In the genomic region with DNA sequence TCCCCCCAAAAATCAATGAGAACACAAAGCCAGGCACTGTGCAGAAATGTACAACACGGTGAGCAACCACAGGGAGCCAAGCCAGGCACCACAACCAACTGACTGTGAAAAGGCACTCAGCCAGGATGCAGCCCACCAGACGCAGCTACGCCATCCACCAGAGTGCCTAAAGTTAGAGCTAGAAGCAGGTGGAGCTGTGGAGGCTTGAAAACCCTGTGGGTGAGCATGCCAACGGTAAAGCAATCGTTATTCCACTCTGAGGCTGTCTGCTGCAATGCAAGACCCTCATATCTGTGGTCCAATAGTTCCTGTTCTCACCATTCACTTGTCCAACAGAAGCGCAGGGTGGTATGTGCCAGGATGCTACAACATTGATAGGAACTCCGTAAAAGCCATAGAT, we compare ENCODE assay signal across 22 mouse cellular contexts.
A peak's percentile ranks its signal among the peaks of the same experiment; 100 is the strongest.
DNase-seq lines count a peak whose midpoint lies in the region; ATAC-seq lines count a peak whose summit lies in the region.
"Had no signal": no experiment of that assay in that cellular context is flagged by ENCODE, and none has a peak within 500 bp of the region (broad histone marks: within the 10 kb centered on the region; RNA-seq: fewer than 3 reads in every experiment).

No protein-coding gene starts in this region.

- peak; percentile 72; the same call in 1 of the 2 replicates for ATAC-seq in frontal cortex, adult (ENCODE audit: low TSS enrichment)
- ATAC-seq in hindbrain, embryonic 12.5 days (ENCODE audit: low FRiP score): no peak
- ATAC-seq: Patski had no signal

- H3K36me3 ChIP-seq in hindbrain, embryonic 12.5 days: no peaks in the 10 kb centered on the region
- H3K36me3 ChIP-seq: lung, embryonic 15.5 days; midbrain, embryonic 10.5 days had no signal

- intact Hi-C loops in left cerebral cortex, postnatal 25 days (cut with DNase I): no loop called here

- DNase-seq in frontal cortex, postnatal 14 days (ENCODE audit: low spot score in 2 of 2): no peak
- peak; percentile 72 for DNase-seq in right cerebral cortex, adult 18-20 months
- no peak for DNase-seq in right cerebral cortex, postnatal 4 days
- peak; percentile 38 to 84 for DNase-seq in left cerebral cortex, postnatal 25 days (ENCODE audit: low spot score in 2 of 2)
- DNase-seq in telencephalon, adult 2 months (ENCODE audit: low read depth, low spot score): peak; percentile 47
- no peak for DNase-seq in thymus, postnatal 25 days
- DNase-seq: adrenal gland, postnatal 10 days; cerebellum, adult 11 months; cerebellum, postnatal 25 days; embryo, embryonic 11 days; gastrocnemius, postnatal 25 days; kidney, adult 18-20 months; thymus, postnatal 4 days had no signal

- no peak overlapping the region for H3K4me3 ChIP-seq in hindbrain, embryonic 12.5 days
- H3K4me3 ChIP-seq: lung, embryonic 15.5 days; midbrain, embryonic 10.5 days had no signal

- no peaks in the 10 kb centered on the region for H3K27me3 ChIP-seq in hindbrain, embryonic 12.5 days
- H3K27me3 ChIP-seq: lung, embryonic 15.5 days; Patski had no signal

- no peak overlapping the region for H3K9ac ChIP-seq in hindbrain, embryonic 12.5 days
- H3K9ac ChIP-seq: liver, embryonic 14.5 days; lung, embryonic 15.5 days had no signal

- H3K4me2 ChIP-seq in hindbrain, embryonic 12.5 days (replicated peaks): no peak overlapping the region
- H3K4me2 ChIP-seq: lung, embryonic 15.5 days had no signal

- H3K27ac ChIP-seq in hindbrain, embryonic 12.5 days: no peak overlapping the region
- H3K27ac ChIP-seq: kidney, postnatal 0 days; liver, embryonic 14.5 days; lung, embryonic 15.5 days; macrophage; midbrain, embryonic 10.5 days; stomach, postnatal 0 days had no signal

- H3K4me1 ChIP-seq in hindbrain, embryonic 12.5 days: no peaks in the 10 kb centered on the region
- H3K4me1 ChIP-seq: lung, embryonic 15.5 days; midbrain, embryonic 10.5 days had no signal

- no peaks in the 10 kb centered on the region for H3K9me3 ChIP-seq in hindbrain, embryonic 12.5 days (replicated peaks)
- H3K9me3 ChIP-seq: lung, embryonic 15.5 days; midbrain, embryonic 10.5 days had no signal

- 91% methylated on average over 7 of the region's 7 CpGs for WGBS in hindbrain, embryonic 12.5 days

Comparison
In these comparisons a context has a peak if more than half of its experiments do, and no peak if none do; other contexts are left out.
1. DNase-seq: peak in right cerebral cortex, adult 18-20 months (single experiment), left cerebral cortex, postnatal 25 days (2 of 2) and telencephalon, adult 2 months (single experiment); none in frontal cortex, postnatal 14 days (0 of 2), right cerebral cortex, postnatal 4 days (single experiment) and thymus, postnatal 25 days (single experiment).